Mouse (Mus musculus) brown adipose tissue, adult 24 weeks (tissue): ENCODE measurements around the gene Dsel. TPM values are rescaled to one million over a fixed set of nuclear protein-coding genes. Genes with fewer than 3 reads are reported as not detected.
A peak's percentile ranks its signal among the peaks of the same experiment; 100 is the strongest.

Experiments used
- H3K27ac ChIP-seq: fragments of 200-500 bp; replicated peaks from 2 replicates; pipeline ENCODE4 v1.5.1; 2012; ENCODE audit warnings: low read depth, mild to moderate bottlenecking, low read length
- H3K4me1 ChIP-seq: fragments of 200-500 bp; 2 replicates; pipeline ENCODE4 v1.6.1; 2012; ENCODE audit warnings: low read length, mixed read lengths; ENCODE audit not compliant: control insufficient read depth, insufficient read depth, insufficient read length
- H3K4me3 ChIP-seq: fragments of 200-500 bp; 2 replicates; pipeline ENCODE4 v1.5.1; 2012; ENCODE audit warnings: low read depth, mild to moderate bottlenecking, low read length, moderate library complexity; ENCODE audit not compliant: insufficient read depth
- polyA plus RNA-seq: library from polyadenylated mRNA; stranded (reverse); fragments of >200 nt; gene quantifications from 2 replicates; pipeline ENCODE4 v1.2.4, GENCODE M21; 2012; ENCODE audit not compliant: missing spikeins, insufficient read depth, insufficient read length

Gene Dsel
- polyA plus RNA-seq: 1.8 and 2.9 TPM in 2 replicates

- Histone ChIP-seq H3K27ac (peak within 1 kb of the TSS; percentile 12; the same call in 1 of the 2 replicates), H3K4me3 (peak within 1 kb of the TSS; percentile 60), H3K4me1 (no peaks in the 10 kb centered on the region)
Measured at GRCm38 (mm10) chr1:111864779-111865165, at the start of gene Dsel. Gene Dsel, minus strand, starts transcription at chr1:111864918.

- Histone ChIP-seq H3K27ac (no peak overlapping the region), H3K4me1 (no peaks in the 10 kb centered on the region), H3K4me3 (no peak overlapping the region)
Measured at GRCm38 (mm10) chr1:111911424-111911823, 46.7 kb upstream of the Dsel start.

GRCm38 (mm10) chr1:111883336-111883735, 18.6 kb upstream of the Dsel start:
- Histone ChIP-seq H3K27ac (no peak overlapping the region), H3K4me1 (no peaks in the 10 kb centered on the region), H3K4me3 (no peak overlapping the region)

GRCm38 (mm10) chr1:111875784-111876183, 11.1 kb upstream of the Dsel start:
- no peaks in the 10 kb centered on the region for H3K4me1 ChIP-seq
- H3K27ac ChIP-seq: no peak overlapping the region
- no peak overlapping the region for H3K4me3 ChIP-seq

GRCm38 (mm10) chr1:111873196-111873595, 8.5 kb upstream of the Dsel start:
- Histone ChIP-seq H3K4me3 (no peak overlapping the region), H3K27ac (no peak overlapping the region), H3K4me1 (no peaks in the 10 kb centered on the region)

GRCm38 (mm10) chr1:111865467-111865866, 749 bp upstream of the Dsel start:
- Histone ChIP-seq H3K4me3 (no peak overlapping the region), H3K27ac (no peak overlapping the region), H3K4me1 (no peaks in the 10 kb centered on the region)

- Histone ChIP-seq H3K27ac (peak overlapping the region; percentile 12; the same call in 1 of the 2 replicates), H3K4me3 (peak overlapping the region; percentile 60), H3K4me1 (no peaks in the 10 kb centered on the region)
Measured at GRCm38 (mm10) chr1:111864063-111864778, 497 bp downstream of the Dsel start.

GRCm38 (mm10) chr1:111857852-111858251, 6.9 kb downstream of the Dsel start:
- no peaks in the 10 kb centered on the region for H3K4me1 ChIP-seq
- H3K27ac ChIP-seq: no peak overlapping the region
- no peak overlapping the region for H3K4me3 ChIP-seq

GRCm38 (mm10) chr1:111852439-111852838, 12.3 kb downstream of the Dsel start:
- H3K4me3 ChIP-seq: no peak overlapping the region
- H3K27ac ChIP-seq: no peak overlapping the region
- no peaks in the 10 kb centered on the region for H3K4me1 ChIP-seq

GRCm38 (mm10) chr1:111833583-111834225, 31.0 kb downstream of the Dsel start:
- Histone ChIP-seq H3K27ac (no peak overlapping the region), H3K4me1 (no peaks in the 10 kb centered on the region), H3K4me3 (no peak overlapping the region)
